Mouse (Mus musculus) mouse trophoblast stem cell (cell line): ENCODE data around the gene Mup22.
"Not testable (repeated sequence)": the region's sequence is repeated elsewhere in the genome, so short reads cannot be mapped to it uniquely, and the experiment has no call there.

ENCODE experiments used
- in situ Hi-C, 2 experiments: fragments of 300-500 bp; cut with MseI, MboI; formaldehyde crosslinking; loops; 2 replicates in 1 of 2; 3 replicates in 1 of 2; pipeline ENCODE4 v1.15.1; 2025

The Mup22 gene

GRCm38 (mm10) chr4:60821363-60821762 lies at the start of gene Mup22:
TSS of gene Mup22 (minus strand) at chr4:60821463.
- in situ Hi-C loops: not testable (repeated sequence)

DNA sequence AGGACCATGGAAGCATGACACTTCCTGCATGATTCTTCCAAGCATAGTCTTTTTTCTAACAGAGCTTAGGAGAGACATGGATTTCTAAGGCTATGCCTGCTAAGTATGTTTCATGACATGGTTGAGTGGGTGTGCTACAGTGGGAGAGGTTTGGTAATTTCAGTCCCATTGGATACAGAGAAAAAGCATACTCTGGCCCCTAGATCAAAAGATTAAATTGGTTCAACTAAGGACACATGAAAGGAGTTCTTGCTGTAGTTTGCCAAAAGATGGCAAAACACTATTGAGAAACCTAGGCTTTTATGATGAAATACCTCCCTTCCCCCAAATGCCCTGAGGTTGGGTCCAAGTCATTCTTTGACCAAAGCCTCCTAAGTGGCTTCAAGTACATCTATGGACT lies 19.6 kb upstream of the Mup22 start:
- in situ Hi-C loops: not testable (repeated sequence)
